Mouse (Mus musculus) forebrain, embryonic 15.5 days (tissue): ENCODE results near the gene Minpp1. TPM values are rescaled to one million over a fixed set of nuclear protein-coding genes. Genes with fewer than 3 reads are reported as not detected.
"Not testable (repeated sequence)": the region's sequence is repeated elsewhere in the genome, so short reads cannot be mapped to it uniquely, and the experiment has no call there.

Experiments
- ATAC-seq: fragments of 200-750 bp; cut with Nextera tagmentation; replicated peaks from 2 replicates; pipeline ENCODE4 v1.8.0; 2017; ENCODE audit warnings: mild to moderate bottlenecking, moderate TSS enrichment, moderate library complexity
- H3K27ac ChIP-seq: fragments of 300-500 bp; sonication (generic); replicated peaks from 2 replicates; pipeline ENCODE4 v1.5.1; 2015; ENCODE audit warnings: mild to moderate bottlenecking, inconsistent platforms
- H3K27me3 ChIP-seq: fragments of 300-500 bp; sonication (generic); 2 replicates; pipeline ENCODE4 v1.6.1; 2015; ENCODE audit warnings: inconsistent platforms
- H3K36me3 ChIP-seq: fragments of 300-500 bp; sonication (generic); 2 replicates; pipeline ENCODE4 v1.6.1; 2015; ENCODE audit warnings: mild to moderate bottlenecking, inconsistent platforms
- H3K4me1 ChIP-seq: fragments of 300-500 bp; sonication (generic); 2 replicates; pipeline ENCODE4 v1.6.1; 2015; ENCODE audit warnings: inconsistent platforms
- H3K4me2 ChIP-seq: fragments of 300-500 bp; sonication (generic); replicated peaks from 2 replicates; pipeline ENCODE4 v1.6.1; 2015; ENCODE audit warnings: mild to moderate bottlenecking, inconsistent platforms
- H3K4me3 ChIP-seq: fragments of 300-500 bp; sonication (generic); 2 replicates; pipeline ENCODE4 v1.5.1; 2015; ENCODE audit warnings: mild to moderate bottlenecking, inconsistent platforms
- H3K9ac ChIP-seq: fragments of 300-500 bp; sonication (generic); replicated peaks from 2 replicates; pipeline ENCODE4 v1.6.1; 2015; ENCODE audit warnings: mild to moderate bottlenecking, inconsistent platforms
- H3K9me3 ChIP-seq: fragments of 300-500 bp; sonication (generic); 2 replicates; pipeline ENCODE4 v1.6.1; 2016; ENCODE audit warnings: inconsistent platforms
- WGBS: fragments of 180-500 bp; shearing (Covaris S2); methylation state at CpG from one replicate; pipeline ENCODE4 v1.1.7; 2015; ENCODE audit warnings: mixed read lengths; 5-methylcytosine and 5-hydroxymethylcytosine counted together
- polyA plus RNA-seq: library from polyadenylated mRNA; unstranded; fragments of >200 nt; fragmentation: Nextera tagmentation; extraction: Ambion mirVana; gene quantifications from 2 replicates; pipeline ENCODE4 v1.2.1, GENCODE M21; 2015

The Minpp1 gene
- polyA plus RNA-seq, 1 experiment from 2014 or later: 48.6 TPM

GRCm38 (mm10) chr19:32470570-32471263 is 14.9 kb upstream of the Minpp1 start:
- no peaks in the 10 kb centered on the region for H3K36me3 ChIP-seq
- H3K4me3 ChIP-seq: no peak overlapping the region
- H3K4me2 ChIP-seq: no peak overlapping the region
- H3K27ac ChIP-seq: no peak overlapping the region
- H3K4me1 ChIP-seq: no peaks in the 10 kb centered on the region
- H3K27me3 ChIP-seq: no peaks in the 10 kb centered on the region
- ATAC-seq: 0 out of 2 replicates have a peak, but pooled peaks have one; percentile 35
- no peak overlapping the region for H3K9ac ChIP-seq
- H3K9me3 ChIP-seq: no peaks in the 10 kb centered on the region
- 90% methylated on average over 13 of the region's 13 CpGs for WGBS

- H3K4me1 ChIP-seq: no peaks in the 10 kb centered on the region
- no peak for ATAC-seq
- 89% methylated on average over 12 of the region's 12 CpGs for WGBS
- H3K4me3 ChIP-seq: no peak overlapping the region
- H3K9ac ChIP-seq: no peak overlapping the region
- no peaks in the 10 kb centered on the region for H3K9me3 ChIP-seq
- H3K4me2 ChIP-seq: no peak overlapping the region
- H3K36me3 ChIP-seq: no peaks in the 10 kb centered on the region
- no peaks in the 10 kb centered on the region for H3K27me3 ChIP-seq
- H3K27ac ChIP-seq: no peak overlapping the region
Observed at GRCm38 (mm10) chr19:32476016-32476711, 9.4 kb upstream of the Minpp1 start.

GRCm38 (mm10) chr19:32476712-32477052 is 8.9 kb upstream of the Minpp1 start:
- no peak overlapping the region for H3K4me3 ChIP-seq
- no peak overlapping the region for H3K4me2 ChIP-seq
- no peaks in the 10 kb centered on the region for H3K4me1 ChIP-seq
- H3K9ac ChIP-seq: no peak overlapping the region
- H3K36me3 ChIP-seq: no peaks in the 10 kb centered on the region
- H3K9me3 ChIP-seq: no peaks in the 10 kb centered on the region
- H3K27me3 ChIP-seq: no peaks in the 10 kb centered on the region
- no peak overlapping the region for H3K27ac ChIP-seq
- no peak for ATAC-seq
- WGBS: 84% methylated on average over 4 of the region's 4 CpGs

GRCm38 (mm10) chr19:32480255-32480654 is 5.3 kb upstream of the Minpp1 start:
- ATAC-seq: no peak
- 91% methylated on average over 5 of the region's 5 CpGs for WGBS
- H3K27me3 ChIP-seq: no peaks in the 10 kb centered on the region
- H3K36me3 ChIP-seq: no peaks in the 10 kb centered on the region
- H3K9me3 ChIP-seq: no peaks in the 10 kb centered on the region
- no peak overlapping the region for H3K9ac ChIP-seq
- no peak overlapping the region for H3K4me2 ChIP-seq
- H3K27ac ChIP-seq: no peak overlapping the region
- no peak overlapping the region for H3K4me3 ChIP-seq
- peaks cover 6% of the 10 kb centered on the region for H3K4me1 ChIP-seq

GRCm38 (mm10) chr19:32480791-32481442 is 4.7 kb upstream of the Minpp1 start:
- no peak overlapping the region for H3K4me2 ChIP-seq
- H3K9ac ChIP-seq: no peak overlapping the region
- 85% methylated on average over 8 of the region's 8 CpGs for WGBS
- no peaks in the 10 kb centered on the region for H3K27me3 ChIP-seq
- H3K9me3 ChIP-seq: no peaks in the 10 kb centered on the region
- H3K4me3 ChIP-seq: no peak overlapping the region
- no peak for ATAC-seq
- H3K27ac ChIP-seq: no peak overlapping the region
- peaks cover 7% of the 10 kb centered on the region for H3K4me1 ChIP-seq
- H3K36me3 ChIP-seq: no peaks in the 10 kb centered on the region

- H3K4me2 ChIP-seq: no peak overlapping the region
- no peaks in the 10 kb centered on the region for H3K9me3 ChIP-seq
- H3K27me3 ChIP-seq: no peaks in the 10 kb centered on the region
- H3K36me3 ChIP-seq: no peaks in the 10 kb centered on the region
- H3K27ac ChIP-seq: no peak overlapping the region
- 79% methylated on average over 4 of the region's 4 CpGs for WGBS
- ATAC-seq: no peak
- H3K9ac ChIP-seq: no peak overlapping the region
- H3K4me1 ChIP-seq: peaks cover 9% of the 10 kb centered on the region
- no peak overlapping the region for H3K4me3 ChIP-seq
Observed at GRCm38 (mm10) chr19:32481511-32481910, 4.1 kb upstream of the Minpp1 start.

- peak overlapping the region; percentile 78 for H3K9ac ChIP-seq
- H3K27ac ChIP-seq: peak overlapping the region; percentile 87
- H3K9me3 ChIP-seq: no peaks in the 10 kb centered on the region
- H3K4me2 ChIP-seq: peak overlapping the region; percentile 84
- 16% methylated on average over 13 of the region's 13 CpGs for WGBS
- no peak for ATAC-seq
- no peaks in the 10 kb centered on the region for H3K27me3 ChIP-seq
- no peaks in the 10 kb centered on the region for H3K36me3 ChIP-seq
- H3K4me1 ChIP-seq: peaks cover 26% of the 10 kb centered on the region
- H3K4me3 ChIP-seq: peak overlapping the region; percentile 77
Observed at GRCm38 (mm10) chr19:32484941-32485660, 468 bp upstream of the Minpp1 start.

- Histone ChIP-seq H3K4me1 (peaks cover 26% of the 10 kb centered on the region), H3K27ac (peak overlapping the region; percentile 87), H3K4me3 (peak overlapping the region; percentile 77), H3K9ac (peak overlapping the region; percentile 78), H3K4me2 (peak overlapping the region; percentile 84)
- WGBS: under 1% methylated on average over 47 of the region's 47 CpGs
- H3K9me3 ChIP-seq, H3K27me3 ChIP-seq, H3K36me3 ChIP-seq: not testable (repeated sequence)
- peak; percentile 87 for ATAC-seq
Observed at GRCm38 (mm10) chr19:32486106-32486724, 646 bp downstream of the Minpp1 start.

GRCm38 (mm10) chr19:32487595-32488255 is 2.2 kb downstream of the Minpp1 start:
- no peaks in the 10 kb centered on the region for H3K9me3 ChIP-seq
- H3K4me1 ChIP-seq: peaks cover 26% of the 10 kb centered on the region

GRCm38 (mm10) chr19:32489166-32489895 is 3.8 kb downstream of the Minpp1 start:
- no peaks in the 10 kb centered on the region for H3K27me3 ChIP-seq
- 0 out of 2 replicates have a peak, but pooled peaks cover 5% of the 10 kb centered on the region for H3K36me3 ChIP-seq
- no peak overlapping the region for H3K27ac ChIP-seq
- peaks cover 26% of the 10 kb centered on the region for H3K4me1 ChIP-seq
- no peak for ATAC-seq
- H3K9me3 ChIP-seq: no peaks in the 10 kb centered on the region
- H3K4me3 ChIP-seq: no peak overlapping the region
- WGBS: 85% methylated on average over 12 of the region's 12 CpGs
- no peak overlapping the region for H3K9ac ChIP-seq
- H3K4me2 ChIP-seq: no peak overlapping the region

More at GRCm38 (mm10) chr19:32487595-32488255, 2.2 kb downstream of the Minpp1 start:
- WGBS: 90% methylated on average over 8 of the region's 8 CpGs
- no peaks in the 10 kb centered on the region for H3K27me3 ChIP-seq
- H3K4me2 ChIP-seq: peak overlapping the region; percentile 84
- H3K9ac ChIP-seq: no peak overlapping the region
- 0 out of 2 replicates have a peak, but pooled peaks cover 5% of the 10 kb centered on the region for H3K36me3 ChIP-seq
- no peak for ATAC-seq
- no peak overlapping the region for H3K4me3 ChIP-seq
- H3K27ac ChIP-seq: no peak overlapping the region

GRCm38 (mm10) chr19:32490976-32491375 is 5.4 kb downstream of the Minpp1 start:
- WGBS: 88% methylated on average over 2 of the region's 2 CpGs

More at GRCm38 (mm10) chr19:32490976-32491375, 5.4 kb downstream of the Minpp1 start:
- 0 out of 2 replicates have a peak, but pooled peaks cover 5% of the 10 kb centered on the region for H3K36me3 ChIP-seq
- H3K9me3 ChIP-seq: no peaks in the 10 kb centered on the region
- H3K27me3 ChIP-seq: no peaks in the 10 kb centered on the region
- peaks cover 19% of the 10 kb centered on the region for H3K4me1 ChIP-seq
- H3K9ac ChIP-seq: no peak overlapping the region
- no peak overlapping the region for H3K27ac ChIP-seq
- no peak overlapping the region for H3K4me3 ChIP-seq
- ATAC-seq: no peak
- no peak overlapping the region for H3K4me2 ChIP-seq
